Mouse (Mus musculus) neural tube, embryonic 14.5 days (tissue): ENCODE results near the gene Calcoco1. TPM values are rescaled to one million over a fixed set of nuclear protein-coding genes. Genes with fewer than 3 reads are reported as not detected.

Experiments used
- ATAC-seq: fragments of 200-750 bp; cut with Nextera tagmentation; 2 replicates; pipeline ENCODE4 v1.8.0; 2017; ENCODE audit warnings: low read depth, mild to moderate bottlenecking, moderate TSS enrichment, moderate library complexity
- H3K27ac ChIP-seq: fragments of 300-500 bp; sonication (generic); 2 replicates; pipeline ENCODE4 v1.5.1; 2014; ENCODE audit warnings: low read depth, mild to moderate bottlenecking, control low read depth, low read length, moderate library complexity, mixed read lengths
- H3K27me3 ChIP-seq: fragments of 300-500 bp; sonication (generic); 2 replicates; pipeline ENCODE4 v1.6.1; 2014; ENCODE audit warnings: low read length; ENCODE audit not compliant: control insufficient read depth, insufficient read depth
- H3K36me3 ChIP-seq: fragments of 300-500 bp; sonication (generic); 2 replicates; pipeline ENCODE4 v1.6.1; 2014; ENCODE audit warnings: low read length, mixed read lengths; ENCODE audit not compliant: control insufficient read depth, insufficient read depth
- H3K4me1 ChIP-seq: fragments of 300-500 bp; sonication (generic); 2 replicates; pipeline ENCODE4 v1.6.1; 2014; ENCODE audit warnings: low read length; ENCODE audit not compliant: control insufficient read depth, insufficient read depth
- H3K4me2 ChIP-seq: fragments of 300-500 bp; sonication (generic); 2 replicates; pipeline ENCODE4 v1.6.1; 2014; ENCODE audit warnings: mild to moderate bottlenecking, low read depth, low read length, control low read depth
- H3K4me3 ChIP-seq: fragments of 300-500 bp; sonication (generic); 2 replicates; pipeline ENCODE4 v1.5.1; 2014; ENCODE audit warnings: low read depth, low read length, control low read depth, mixed read lengths
- H3K9ac ChIP-seq: fragments of 300-500 bp; sonication (generic); replicated peaks from 2 replicates; pipeline ENCODE4 v1.6.1; 2014; ENCODE audit warnings: low read depth, mild to moderate bottlenecking, control low read depth, low read length, mixed read lengths
- H3K9me3 ChIP-seq: fragments of 300-500 bp; sonication (generic); 2 replicates; pipeline ENCODE4 v1.6.1; 2016; ENCODE audit warnings: low read length; ENCODE audit not compliant: control insufficient read depth
- WGBS: fragments of 180-500 bp; shearing (Covaris S2); extraction: QIAGEN DNeasy Blood & Tissue Kit; methylation state at CpG from one replicate; pipeline ENCODE4 v1.1.7; 2014; 5-methylcytosine and 5-hydroxymethylcytosine counted together
- polyA plus RNA-seq: library from polyadenylated mRNA; unstranded; fragments of >200 nt; fragmentation: Nextera tagmentation; extraction: Ambion mirVana; gene quantifications from 2 replicates; pipeline ENCODE4 v1.2.1, GENCODE M21; 2014

Gene Calcoco1
- polyA plus RNA-seq, 1 experiment from 2014 or later = 23.5 TPM

DNA sequence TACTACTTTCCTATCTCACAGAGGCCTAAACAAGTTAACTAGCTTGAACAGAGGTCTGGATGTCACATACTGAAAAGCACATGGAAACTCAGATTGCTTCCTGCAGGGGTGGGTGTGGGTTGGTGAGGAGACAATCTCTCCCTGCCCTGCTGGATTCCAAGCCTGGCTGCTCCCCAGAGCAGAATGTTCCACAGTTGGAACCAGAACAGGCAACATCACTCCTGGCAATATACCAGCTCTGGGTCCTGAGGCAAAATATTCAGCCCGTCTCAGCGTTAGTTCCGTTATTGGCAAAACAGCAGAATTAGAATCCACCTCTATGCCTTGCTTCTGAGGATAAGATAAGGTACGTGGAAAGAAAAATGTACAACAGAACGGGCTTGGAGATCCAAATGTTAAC, 28.3 kb upstream of the Calcoco1 start:
- Histone ChIP-seq H3K4me2 (no peak overlapping the region), H3K4me1 (peaks cover 33% of the 10 kb centered on the region), H3K36me3 (no peaks in the 10 kb centered on the region), H3K27me3 (peaks cover 3% of the 10 kb centered on the region; the same call in 1 of the 2 replicates), H3K9me3 (no peaks in the 10 kb centered on the region), H3K4me3 (no peak overlapping the region), H3K27ac (no peak overlapping the region), H3K9ac (no peak overlapping the region)
- no peak for ATAC-seq
- WGBS = 67% methylated on average over 5 of the region's 5 CpGs

GRCm38 (mm10) chr15:102749103-102749502, 27.1 kb upstream of the Calcoco1 start:
- Histone ChIP-seq H3K4me3 (no peak overlapping the region), H3K36me3 (no peaks in the 10 kb centered on the region), H3K27me3 (peaks cover 3% of the 10 kb centered on the region; the same call in 1 of the 2 replicates), H3K4me1 (peaks cover 36% of the 10 kb centered on the region), H3K9ac (no peak overlapping the region), H3K9me3 (no peaks in the 10 kb centered on the region), H3K27ac (no peak overlapping the region), H3K4me2 (no peak overlapping the region)
- WGBS = 57% methylated on average over 1 of the region's 1 CpGs
- ATAC-seq = no peak

- no peak overlapping the region for H3K4me3 ChIP-seq
- no peaks in the 10 kb centered on the region for H3K9me3 ChIP-seq
- H3K4me1 ChIP-seq = peaks cover 45% of the 10 kb centered on the region
- no peak for ATAC-seq
- H3K27ac ChIP-seq = peak overlapping the region; percentile 95
- peaks cover 3% of the 10 kb centered on the region; the same call in 1 of the 2 replicates for H3K27me3 ChIP-seq
- WGBS = 18% methylated on average over 8 of the region's 8 CpGs
- peak overlapping the region; percentile 86 for H3K4me2 ChIP-seq
- H3K36me3 ChIP-seq = no peaks in the 10 kb centered on the region
- peak overlapping the region; percentile 72 for H3K9ac ChIP-seq
Observed at GRCm38 (mm10) chr15:102747853-102748252, 25.9 kb upstream of the Calcoco1 start.

DNA sequence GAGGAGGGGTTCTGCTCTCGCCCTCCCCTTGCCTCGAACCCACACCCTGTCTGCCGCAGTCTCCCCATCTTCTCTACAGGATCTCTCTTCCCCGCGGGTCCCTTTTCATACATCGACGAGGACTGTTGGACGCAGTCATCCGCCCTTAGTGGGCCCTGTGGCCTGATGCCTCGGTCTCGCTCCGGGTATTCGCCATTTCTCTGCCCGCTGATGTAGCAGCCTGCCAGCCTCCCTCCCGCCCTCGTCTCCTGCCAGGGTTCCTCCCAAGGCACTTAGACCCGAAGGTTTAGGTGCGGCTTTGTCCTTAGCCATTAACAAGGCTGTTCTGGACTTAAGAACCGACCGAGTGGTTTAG, 25.3 kb upstream of the Calcoco1 start:
- under 1% methylated on average over 20 of the region's 20 CpGs for WGBS
- Histone ChIP-seq H3K4me3 (peak overlapping the region; percentile 35), H3K27me3 (peaks cover 3% of the 10 kb centered on the region; the same call in 1 of the 2 replicates), H3K4me2 (peak overlapping the region; percentile 86), H3K9ac (peak overlapping the region; percentile 72), H3K36me3 (no peaks in the 10 kb centered on the region), H3K9me3 (no peaks in the 10 kb centered on the region), H3K4me1 (peaks cover 47% of the 10 kb centered on the region), H3K27ac (peak overlapping the region; percentile 95)
- no peak for ATAC-seq

DNA sequence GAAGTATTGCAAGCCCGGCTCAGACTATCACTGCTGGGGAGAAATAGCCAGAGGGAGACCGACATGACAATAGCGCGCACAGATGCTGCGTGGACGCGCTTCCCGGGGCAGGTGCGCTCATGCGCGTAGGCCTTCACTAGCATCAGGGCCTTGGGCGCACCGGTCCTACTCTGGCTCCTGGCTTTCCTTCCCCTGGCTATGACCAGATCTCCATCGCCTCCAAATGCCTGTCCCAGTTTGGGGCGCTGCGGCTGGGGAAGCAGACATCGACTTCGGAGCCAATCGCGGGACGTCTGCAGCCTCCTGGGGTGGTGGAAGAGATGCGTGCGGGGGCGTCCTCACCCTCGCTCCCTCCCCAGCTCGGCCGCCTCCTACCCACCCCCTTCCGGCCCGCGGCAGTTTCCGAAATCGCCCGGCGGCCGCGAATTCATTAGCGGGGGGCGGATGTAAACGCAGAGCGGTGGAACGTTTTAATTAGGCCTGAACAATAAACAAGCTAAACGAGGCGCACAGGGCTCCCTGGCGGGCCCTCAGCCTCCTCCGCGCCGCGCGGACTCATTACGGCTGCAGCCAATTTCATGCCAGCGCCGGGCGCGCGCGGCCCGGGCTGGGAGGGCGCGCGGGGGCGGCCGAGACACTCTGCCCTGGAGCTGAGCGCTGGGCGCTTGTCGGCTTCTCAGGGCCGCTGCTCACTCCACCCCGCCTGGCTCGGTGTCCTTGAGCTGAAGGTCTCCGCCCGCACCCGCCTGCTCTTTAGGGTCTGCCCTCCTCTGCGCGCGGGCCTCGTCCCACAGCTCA, 24.7 kb upstream of the Calcoco1 start:
- Histone ChIP-seq H3K36me3 (no peaks in the 10 kb centered on the region), H3K4me2 (peak overlapping the region; percentile 86), H3K27me3 (peaks cover 3% of the 10 kb centered on the region), H3K27ac (peak overlapping the region; percentile 95), H3K9me3 (no peaks in the 10 kb centered on the region), H3K4me1 (peaks cover 47% of the 10 kb centered on the region), H3K4me3 (peak overlapping the region; percentile 35), H3K9ac (peak overlapping the region; percentile 72)
- peak; percentile 67 for ATAC-seq
- WGBS = under 1% methylated on average over 75 of the region's 75 CpGs

GRCm38 (mm10) chr15:102746126-102746487, 24.1 kb upstream of the Calcoco1 start:
- H3K27me3 ChIP-seq = peaks cover 3% of the 10 kb centered on the region
- peak overlapping the region; percentile 95 for H3K27ac ChIP-seq
- no peak; the same call in 1 of the 2 replicates for ATAC-seq
- H3K36me3 ChIP-seq = no peaks in the 10 kb centered on the region
- 4% methylated on average over 11 of the region's 11 CpGs for WGBS
- H3K9ac ChIP-seq = peak overlapping the region; percentile 72
- no peaks in the 10 kb centered on the region for H3K9me3 ChIP-seq
- peaks cover 47% of the 10 kb centered on the region for H3K4me1 ChIP-seq
- peak overlapping the region; percentile 35 for H3K4me3 ChIP-seq
- H3K4me2 ChIP-seq = peak overlapping the region; percentile 86

GRCm38 (mm10) chr15:102745387-102745786, 23.4 kb upstream of the Calcoco1 start:
- 30% methylated on average over 5 of the region's 5 CpGs for WGBS
- Histone ChIP-seq H3K9ac (no peak overlapping the region), H3K4me2 (0 out of 2 replicates have a peak overlapping the region, but pooled peaks have one; percentile 86), H3K4me3 (no peak overlapping the region), H3K36me3 (no peaks in the 10 kb centered on the region), H3K9me3 (no peaks in the 10 kb centered on the region), H3K4me1 (peaks cover 47% of the 10 kb centered on the region), H3K27ac (peak overlapping the region; percentile 95), H3K27me3 (peaks cover 3% of the 10 kb centered on the region)
- no peak for ATAC-seq

GRCm38 (mm10) chr15:102744831-102745230, 22.9 kb upstream of the Calcoco1 start:
- no peak overlapping the region for H3K4me3 ChIP-seq
- H3K4me1 ChIP-seq = peaks cover 47% of the 10 kb centered on the region
- H3K27ac ChIP-seq = peak overlapping the region; percentile 95
- no peak for ATAC-seq
- H3K9me3 ChIP-seq = no peaks in the 10 kb centered on the region
- H3K27me3 ChIP-seq = no peaks in the 10 kb centered on the region; the same call in 1 of the 2 replicates
- H3K9ac ChIP-seq = peak overlapping the region; percentile 41; the same call in 1 of the 2 replicates
- no peaks in the 10 kb centered on the region for H3K36me3 ChIP-seq
- 11% methylated on average over 9 of the region's 9 CpGs for WGBS
- H3K4me2 ChIP-seq = peak overlapping the region; percentile 17; the same call in 1 of the 2 replicates

GRCm38 (mm10) chr15:102744416-102744815, 22.4 kb upstream of the Calcoco1 start:
- H3K4me2 ChIP-seq = peak overlapping the region; percentile 17; the same call in 1 of the 2 replicates
- no peaks in the 10 kb centered on the region for H3K36me3 ChIP-seq
- peak overlapping the region; percentile 41; the same call in 1 of the 2 replicates for H3K9ac ChIP-seq
- H3K27me3 ChIP-seq = no peaks in the 10 kb centered on the region; the same call in 1 of the 2 replicates
- peak overlapping the region; percentile 95 for H3K27ac ChIP-seq
- 7% methylated on average over 7 of the region's 7 CpGs for WGBS
- H3K9me3 ChIP-seq = no peaks in the 10 kb centered on the region
- no peak for ATAC-seq
- peaks cover 47% of the 10 kb centered on the region for H3K4me1 ChIP-seq
- no peak overlapping the region for H3K4me3 ChIP-seq
